Mouse (Mus musculus): ENCODE data around the gene C1ql3. TPM values are rescaled to one million over a fixed set of nuclear protein-coding genes. Genes with fewer than 3 reads are reported as not detected.

C1ql3 gene
- not detected in 2 replicates for total RNA-seq (2021)
- long read RNA-seq, result 0 reads

DNA sequence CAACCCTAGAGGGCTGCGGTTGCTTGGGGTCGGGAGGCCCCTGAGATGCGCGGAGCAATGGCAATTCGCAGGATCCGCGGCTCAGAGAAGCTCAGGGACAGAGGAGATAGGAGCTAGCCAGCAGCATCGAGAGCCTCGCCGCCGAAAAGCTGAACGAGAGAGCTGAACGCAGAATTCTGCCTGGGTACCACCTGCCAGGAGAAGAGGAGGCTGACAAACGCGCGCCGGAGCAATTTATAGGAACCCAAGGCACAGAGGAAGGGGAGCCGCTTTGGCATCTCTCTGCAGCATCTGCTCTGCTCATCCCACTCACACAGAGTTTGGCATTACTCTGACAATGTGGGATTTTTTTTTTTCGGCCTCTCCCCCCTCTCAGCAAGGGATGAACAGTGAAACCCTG lies at the start of gene C1ql3:
TSS of gene C1ql3 (minus strand) at position 335 of the 400 bp plus-strand sequence.
- peak; percentile 15 for DNase-seq

DNA sequence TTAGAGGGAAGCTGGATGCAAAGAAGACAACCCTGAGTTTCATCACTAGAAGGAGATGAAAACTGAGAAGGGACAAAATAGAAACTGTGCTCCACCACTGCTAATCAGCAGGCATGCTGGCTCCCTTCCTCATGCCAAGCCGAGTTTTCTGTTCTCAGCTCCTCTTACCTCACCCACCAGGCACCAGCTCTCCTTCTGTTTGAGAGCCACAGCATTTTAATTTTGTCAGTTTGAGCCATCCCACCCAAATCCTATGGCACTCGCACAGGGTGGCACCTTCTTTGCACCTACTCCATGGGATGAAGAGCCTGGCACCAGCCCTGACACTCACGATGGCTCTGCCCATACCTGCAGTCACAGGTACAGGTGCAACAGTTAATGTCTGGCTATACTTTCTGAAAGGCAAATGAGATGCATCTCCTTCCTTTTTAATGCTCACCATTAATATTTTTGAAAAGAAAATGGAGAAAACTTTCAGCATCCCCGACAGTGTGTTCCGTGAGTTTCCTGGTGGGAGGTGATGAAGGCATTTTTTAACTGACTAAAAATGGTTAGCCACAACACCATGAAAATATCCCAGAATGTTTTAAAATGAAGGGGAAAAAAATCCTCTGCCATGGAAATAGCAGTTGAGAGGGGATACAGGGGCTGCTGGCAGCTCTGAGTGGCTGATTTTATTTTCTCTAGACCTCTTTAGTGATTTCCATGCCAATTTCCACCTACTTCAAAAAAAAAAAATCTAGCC lies 49.0 kb upstream of the C1ql3 start:
- DNase-seq, result no peak

DNA sequence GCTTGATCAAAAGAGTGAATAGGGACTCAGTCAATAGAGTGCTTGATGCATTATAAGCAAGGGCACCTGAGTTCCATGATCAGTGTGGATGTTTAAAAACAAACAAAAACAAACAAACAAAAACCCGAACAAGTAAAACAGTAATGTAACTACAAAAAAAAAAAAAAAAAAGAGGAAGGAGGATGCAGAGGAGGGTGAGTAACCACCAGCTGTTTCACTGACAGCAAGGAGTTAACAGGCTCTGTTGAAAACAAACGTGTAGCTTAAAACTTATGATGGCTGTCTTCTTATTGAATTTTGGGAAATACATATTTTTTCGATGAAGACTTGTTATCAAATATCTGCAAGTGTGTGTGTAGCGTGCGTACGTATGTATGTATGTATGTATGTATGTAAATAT lies 37.0 kb upstream of the C1ql3 start:
- DNase-seq, result no peak

DNA sequence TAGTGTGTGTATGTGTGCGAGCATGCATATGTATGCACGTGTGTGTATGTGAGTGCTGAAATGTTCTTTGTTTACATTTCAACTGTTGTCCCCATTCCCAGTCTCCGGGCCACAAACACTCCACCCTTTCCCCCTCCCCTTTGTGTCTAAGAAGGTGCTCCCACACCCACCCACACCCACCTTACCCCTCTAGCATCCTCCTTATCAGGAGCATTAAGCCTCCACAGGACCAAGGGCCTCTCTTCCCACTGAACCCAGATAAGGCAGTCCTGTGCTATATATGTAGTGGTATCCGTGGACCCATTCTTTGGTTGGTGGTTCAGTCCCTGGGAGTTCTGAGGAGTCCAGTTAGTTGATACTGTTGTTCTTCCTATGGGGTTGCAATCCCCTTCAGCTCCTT lies 32.9 kb upstream of the C1ql3 start:
- no peak for DNase-seq

DNA sequence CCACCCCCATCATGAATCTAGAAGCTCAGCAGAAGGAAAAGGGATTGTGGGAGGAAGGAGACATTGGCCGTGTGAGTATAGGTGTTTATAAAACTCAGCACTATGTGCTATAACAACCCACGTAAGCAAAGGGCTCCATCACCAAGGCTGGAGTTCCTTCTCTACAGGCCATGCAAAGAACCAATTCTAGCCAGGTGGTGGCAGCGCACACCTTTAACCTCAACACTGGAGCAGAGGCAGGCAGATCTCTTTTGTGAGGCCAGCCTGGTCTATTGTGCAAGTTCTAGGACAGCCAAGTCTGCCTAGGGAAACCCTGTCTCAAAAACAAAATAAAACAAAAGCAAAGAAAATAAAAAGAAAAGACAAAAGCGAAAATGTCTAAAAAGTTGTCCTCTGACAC lies 28.2 kb upstream of the C1ql3 start:
- no peak for DNase-seq

DNA sequence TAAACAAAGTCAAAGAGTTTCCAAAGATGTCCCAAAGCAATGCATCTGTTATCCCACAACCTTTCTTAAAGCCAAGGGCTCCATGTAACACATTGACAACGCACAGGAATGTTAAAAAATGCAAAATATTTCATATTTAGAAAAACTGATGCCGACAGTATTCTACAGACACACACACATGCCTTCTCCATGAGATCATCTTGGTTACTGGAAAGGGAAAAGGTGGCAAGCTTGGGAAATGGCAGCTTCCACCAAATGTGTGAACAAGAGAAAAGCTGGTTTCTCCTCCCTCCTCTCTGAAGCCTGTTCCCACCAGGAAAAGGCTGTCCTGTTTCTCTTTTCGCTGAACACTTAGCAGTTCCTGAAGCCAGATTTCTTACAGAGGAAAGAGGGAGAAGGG lies 27.2 kb upstream of the C1ql3 start:
- no peak for DNase-seq

DNA sequence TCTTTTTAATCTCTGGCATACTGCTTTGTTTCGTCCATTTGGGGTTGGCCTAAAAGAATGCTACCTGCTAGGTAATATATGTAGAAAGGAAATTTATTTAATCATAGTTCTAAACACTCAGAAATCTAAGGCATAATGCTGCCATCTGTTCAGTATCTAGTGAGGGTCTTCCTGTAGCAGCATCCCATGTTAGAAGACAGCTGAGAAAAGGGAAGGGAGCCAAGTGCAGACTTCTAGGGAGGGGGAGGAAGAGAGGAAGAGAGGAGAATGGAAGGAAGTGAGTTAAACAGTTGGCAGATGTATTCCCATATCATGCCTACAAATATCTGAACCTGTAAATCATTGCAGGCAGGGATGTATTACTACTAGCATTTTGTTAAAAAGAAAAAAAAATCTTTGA lies 7.3 kb upstream of the C1ql3 start:
- no peak for DNase-seq

DNA sequence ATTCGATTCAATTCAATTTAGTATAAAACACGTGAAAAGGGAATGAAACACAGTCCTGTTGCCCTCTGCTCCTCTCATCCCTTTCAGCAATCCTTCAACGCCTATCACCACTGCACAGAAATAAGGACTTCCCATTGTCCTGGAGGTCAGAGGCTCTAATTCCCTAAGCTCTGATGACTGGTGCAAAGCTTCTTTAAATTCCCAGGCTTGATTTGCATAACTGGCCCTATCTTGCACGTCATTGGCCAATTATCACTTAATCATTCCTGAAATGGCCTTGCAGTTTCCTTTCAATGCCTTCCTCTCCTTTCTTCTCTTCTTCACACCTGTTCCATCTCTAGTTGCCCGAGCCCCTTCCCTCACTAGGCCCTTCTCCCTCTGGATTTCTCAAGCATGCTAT lies 6.8 kb upstream of the C1ql3 start:
- DNase-seq, result no peak

DNA sequence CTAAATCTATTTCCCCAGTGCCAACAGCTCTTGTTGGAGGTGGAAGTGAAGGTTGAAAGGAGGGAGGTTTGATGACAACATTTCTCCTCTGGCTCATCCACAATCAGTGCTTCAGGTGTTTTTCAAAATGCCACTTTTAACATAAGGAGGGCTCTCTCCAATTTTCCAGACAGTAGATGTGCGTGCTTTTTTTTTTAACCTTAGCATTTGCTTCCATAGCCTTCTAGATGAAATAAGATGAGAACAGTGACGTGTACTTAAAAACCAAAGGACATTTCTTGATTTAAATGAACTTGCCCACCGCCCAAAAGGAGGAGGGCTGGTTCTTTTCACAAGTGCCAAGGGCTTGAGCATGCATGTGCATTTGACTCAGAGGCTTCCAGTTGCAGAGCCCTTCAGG lies 367 bp upstream of the C1ql3 start:
- DNase-seq, result no peak

DNA sequence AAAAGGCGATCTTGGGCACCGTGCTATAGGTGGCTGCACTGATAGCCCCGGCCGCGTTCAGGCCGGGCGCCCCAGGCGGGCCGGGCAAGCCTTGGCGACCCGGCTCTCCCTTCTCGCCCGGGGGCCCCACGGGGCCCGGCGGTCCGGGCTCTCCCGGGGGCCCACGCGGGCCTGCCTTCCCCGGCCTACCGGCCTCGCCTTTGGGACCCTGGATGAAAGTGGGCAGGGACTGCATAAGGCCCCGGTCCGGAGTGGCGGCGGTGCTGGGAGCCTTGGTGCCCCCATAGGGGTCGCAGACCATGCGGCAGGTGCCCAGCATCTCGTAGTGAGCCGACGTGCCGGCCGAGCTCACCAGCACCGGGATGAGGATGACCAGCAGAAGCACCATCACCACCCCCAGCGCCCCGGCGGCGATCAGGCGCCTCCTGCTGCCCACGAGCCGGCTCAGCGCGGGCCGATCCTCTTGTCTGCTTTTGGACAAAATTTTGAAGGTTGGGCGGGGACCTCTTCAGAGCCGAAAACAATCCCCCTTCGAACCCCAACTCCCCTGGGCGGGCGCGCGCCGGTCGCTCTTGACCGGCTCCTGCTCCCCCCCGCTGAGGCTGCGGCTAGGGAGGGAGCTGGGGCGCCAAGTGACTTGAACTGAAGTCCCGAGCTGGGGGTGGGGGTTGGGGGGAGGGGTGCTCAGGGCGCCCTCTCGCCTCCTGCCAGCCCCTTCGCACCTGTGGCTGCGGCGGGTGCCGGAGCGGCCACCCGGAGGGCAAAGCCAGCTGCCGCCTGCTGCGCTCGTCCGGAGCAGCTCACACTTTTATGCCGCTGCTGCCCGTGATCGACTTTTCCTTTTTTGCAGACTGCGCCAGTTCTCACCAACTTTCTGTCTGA lies 905 bp downstream of the C1ql3 start:
- peak; percentile 48 for DNase-seq

DNA sequence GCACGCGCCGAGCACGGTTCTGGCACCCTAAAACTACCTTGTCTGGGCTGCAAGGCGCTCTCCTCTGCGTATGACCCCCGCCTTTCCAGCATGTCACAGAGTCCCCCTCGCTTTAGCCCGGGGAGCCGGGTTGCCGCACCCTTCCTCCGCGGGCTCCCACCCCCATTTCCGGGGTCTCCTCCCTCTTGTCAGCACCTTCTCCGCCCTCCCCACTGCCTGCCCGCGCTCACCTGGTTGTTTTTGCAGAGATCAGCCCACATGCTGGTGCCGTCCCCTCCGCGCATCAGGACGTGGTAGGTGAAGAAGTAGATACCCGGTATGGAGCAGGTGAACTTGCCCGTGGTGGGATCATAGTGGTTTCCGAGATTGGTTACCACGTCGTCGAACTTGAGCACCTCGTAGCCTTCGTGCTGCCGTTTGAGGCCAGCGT lies 1.6 kb downstream of the C1ql3 start:
- peak; percentile 3 for DNase-seq

DNA sequence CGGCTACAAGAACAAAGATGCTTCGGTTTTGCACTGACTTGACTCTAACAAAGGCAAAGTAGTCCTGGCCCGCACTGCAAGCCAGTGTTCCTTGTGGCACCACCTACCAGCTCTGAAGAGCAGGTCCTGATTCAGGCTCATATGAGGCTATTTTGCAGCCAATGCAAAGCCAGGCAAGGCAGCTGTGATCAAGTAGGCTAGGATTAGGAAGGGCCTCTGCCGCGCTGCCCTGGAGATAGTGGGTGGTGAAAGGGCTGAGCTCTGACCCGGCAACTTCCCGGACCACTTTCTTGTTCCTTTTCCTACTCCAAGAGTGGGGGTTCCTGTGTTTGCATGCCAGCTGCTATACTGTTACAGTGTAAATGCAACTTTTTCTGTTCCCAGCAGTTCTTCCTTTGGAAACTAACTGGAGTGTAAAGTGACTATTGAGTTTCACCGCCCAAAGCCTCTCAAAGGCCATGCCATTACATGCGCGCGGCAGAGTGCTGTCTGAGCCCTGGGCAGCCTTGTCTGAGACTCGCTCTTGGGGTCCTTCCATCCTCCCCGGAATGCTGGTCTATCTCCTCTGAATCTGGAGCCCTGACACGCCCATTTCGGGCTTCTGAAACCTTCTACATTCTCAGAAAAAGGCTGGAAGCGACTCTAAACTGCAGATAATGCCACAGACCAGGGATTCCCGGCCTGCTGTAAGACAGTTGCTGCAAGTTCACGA lies 2.2 kb downstream of the C1ql3 start:
- DNase-seq, result no peak

DNA sequence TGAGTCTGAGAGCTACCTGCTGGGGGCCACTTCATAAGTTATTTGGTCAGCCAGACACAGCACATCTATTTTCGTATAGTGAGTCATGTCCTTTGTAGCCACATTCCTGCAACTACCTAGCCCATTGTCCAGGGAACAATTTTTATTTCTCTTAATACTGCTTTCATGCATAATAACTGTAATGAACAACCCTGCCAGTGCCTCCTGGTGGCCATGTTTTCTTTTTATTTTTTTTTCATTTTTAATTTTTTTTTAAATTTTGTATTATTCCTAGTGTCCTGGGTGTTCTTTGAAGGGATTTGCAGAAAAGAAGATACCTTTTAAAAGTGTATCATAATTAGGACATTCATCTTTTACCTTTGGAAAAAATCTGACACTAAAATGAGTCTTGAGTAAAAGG lies 3.2 kb downstream of the C1ql3 start:
- DNase-seq, result no peak

DNA sequence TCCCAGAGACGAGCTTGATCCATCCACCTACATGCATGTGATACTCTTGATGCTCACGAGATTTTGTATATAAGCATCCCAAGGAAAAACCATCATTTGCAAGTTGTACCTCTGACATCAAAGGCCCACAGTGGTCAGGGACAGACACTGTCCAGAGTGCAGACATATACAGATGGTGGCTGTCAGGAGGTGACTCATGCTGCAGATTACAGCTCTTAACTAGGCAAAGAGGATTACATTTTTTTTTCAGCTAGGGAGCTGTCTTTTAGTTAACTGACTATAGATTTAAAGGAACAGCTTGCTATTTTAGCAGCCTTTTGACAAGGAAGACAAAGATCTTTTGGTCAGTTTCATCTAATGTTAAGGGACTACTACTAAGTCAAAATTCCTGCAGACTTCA lies 11.6 kb downstream of the C1ql3 start:
- DNase-seq, result no peak

DNA sequence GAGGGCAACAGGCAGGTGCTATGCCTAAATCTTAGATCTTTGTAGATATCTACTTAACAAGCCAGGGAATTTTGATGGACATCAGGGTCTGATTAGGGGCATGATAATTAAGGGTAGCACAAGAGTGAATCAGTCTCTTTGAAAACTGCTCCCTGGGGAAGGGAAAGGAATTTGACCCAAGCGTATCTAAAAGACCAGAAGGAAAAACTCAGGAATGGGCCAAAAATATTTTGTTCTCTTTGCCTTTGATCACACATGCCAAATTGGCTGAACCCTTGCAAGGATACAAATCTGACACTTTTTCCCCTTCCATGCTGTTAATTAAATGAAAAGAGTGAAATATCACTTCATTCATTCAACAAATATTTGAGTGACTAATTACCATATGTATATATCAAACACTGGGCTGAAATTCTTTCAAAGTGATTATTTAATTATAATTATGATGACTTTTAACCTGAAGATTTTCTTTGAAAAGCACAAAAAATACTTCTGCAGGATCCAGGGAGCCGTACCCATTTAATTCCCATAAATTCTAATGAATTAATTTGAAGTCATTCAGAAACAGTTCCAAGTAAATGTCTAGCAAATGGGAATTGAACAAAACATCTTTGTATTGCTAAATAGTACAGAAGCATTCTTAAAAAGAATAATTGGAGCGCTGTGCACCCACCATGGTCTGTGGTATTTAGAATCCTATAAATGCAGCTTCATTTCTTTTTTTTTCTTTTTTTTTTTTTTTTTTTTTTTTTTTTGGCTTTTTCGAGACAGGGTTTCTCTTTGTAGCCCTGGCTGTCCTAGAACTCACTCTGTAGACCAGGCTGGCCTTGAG lies 26.5 kb downstream of the C1ql3 start:
- no peak for DNase-seq

DNA sequence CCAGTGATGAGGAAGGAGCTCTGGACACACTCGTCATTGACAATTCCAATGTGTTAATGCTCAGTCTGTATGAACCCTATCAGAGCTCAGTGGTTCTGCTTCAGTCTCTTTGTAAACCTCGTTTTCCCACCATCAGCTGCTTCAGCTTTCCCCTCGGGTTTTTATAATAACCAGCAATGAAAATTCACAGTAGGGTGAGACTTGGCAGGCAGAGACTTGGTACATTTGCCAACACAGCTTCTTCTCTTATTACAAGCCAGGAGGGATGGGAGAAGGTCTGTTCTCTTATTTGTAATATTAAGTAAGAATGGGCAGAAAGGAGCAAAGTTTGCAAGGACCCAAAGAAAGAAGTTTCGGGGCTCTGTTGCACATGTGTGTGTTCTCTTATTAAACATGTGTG lies 32.8 kb downstream of the C1ql3 start:
- no peak for DNase-seq

DNA sequence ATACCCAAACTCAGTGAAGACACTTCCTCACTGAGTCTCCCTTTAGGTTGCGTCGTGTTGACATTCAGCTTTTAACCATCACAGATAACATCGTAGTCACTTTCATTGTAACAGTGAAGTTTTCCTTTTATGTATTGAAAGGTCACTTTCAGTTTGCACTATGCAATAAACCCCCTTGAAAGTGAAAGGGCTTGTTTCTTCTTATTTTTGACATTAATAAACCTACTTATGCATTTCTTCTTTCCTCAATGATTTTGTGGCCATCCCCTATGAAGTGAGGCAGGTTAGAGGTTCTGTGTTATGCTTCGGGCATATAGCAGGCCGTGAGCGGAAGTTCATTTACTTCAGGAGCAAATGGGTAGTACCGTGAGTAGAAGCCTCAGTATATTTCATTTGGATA lies 34.2 kb downstream of the C1ql3 start:
- no peak for DNase-seq

DNA sequence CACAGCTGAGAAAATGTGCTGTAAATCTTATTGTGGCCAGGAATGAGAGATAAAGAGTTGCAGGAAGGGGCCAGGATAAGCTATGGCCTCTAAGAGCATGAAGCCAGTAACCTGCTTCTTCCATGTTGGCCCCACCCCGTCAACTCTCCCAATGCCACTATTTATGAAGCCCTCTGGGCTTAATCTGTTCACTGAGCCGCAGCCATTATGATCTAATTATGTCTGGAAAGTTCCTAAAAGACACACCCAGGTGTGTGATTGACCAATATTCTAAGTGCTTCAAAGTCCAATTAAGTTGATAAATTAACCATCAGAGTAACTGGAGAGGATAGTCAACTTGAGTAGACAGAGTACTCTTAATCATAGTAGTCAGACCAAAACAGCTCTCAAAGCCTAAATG lies 37.9 kb downstream of the C1ql3 start:
- DNase-seq, result no peak

DNA sequence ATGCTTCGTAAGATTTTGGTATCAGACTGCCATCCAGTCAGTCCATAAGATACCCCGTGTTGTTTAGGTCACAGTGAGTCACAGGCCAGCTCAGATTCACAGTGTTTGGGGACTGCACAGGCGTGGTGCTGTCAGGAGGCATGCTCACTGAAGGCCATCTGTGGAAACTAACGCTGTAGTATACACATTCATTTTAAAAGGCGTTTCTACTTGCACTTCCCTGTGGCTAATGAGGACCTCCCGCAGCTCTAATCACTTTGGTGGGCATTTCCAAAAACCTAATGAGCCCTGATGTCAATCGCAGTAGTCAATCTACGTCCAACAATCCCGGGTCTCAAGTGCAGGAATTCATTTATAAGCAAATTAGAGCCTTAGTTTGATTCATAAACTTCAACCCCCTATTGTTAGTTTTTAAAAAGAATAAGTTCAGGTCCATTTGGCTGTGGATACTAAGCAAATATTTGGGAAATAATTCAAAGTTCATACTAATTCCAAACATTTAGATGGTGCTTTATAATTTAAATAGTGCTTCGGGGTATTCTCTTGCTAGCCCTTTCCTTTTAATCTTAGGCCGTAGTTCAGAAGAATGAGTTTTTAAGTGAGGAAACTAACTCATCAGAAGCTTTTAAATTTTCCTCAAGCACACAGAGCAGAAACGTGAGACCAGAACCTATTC lies 41.4 kb downstream of the C1ql3 start:
- no peak for DNase-seq

DNA sequence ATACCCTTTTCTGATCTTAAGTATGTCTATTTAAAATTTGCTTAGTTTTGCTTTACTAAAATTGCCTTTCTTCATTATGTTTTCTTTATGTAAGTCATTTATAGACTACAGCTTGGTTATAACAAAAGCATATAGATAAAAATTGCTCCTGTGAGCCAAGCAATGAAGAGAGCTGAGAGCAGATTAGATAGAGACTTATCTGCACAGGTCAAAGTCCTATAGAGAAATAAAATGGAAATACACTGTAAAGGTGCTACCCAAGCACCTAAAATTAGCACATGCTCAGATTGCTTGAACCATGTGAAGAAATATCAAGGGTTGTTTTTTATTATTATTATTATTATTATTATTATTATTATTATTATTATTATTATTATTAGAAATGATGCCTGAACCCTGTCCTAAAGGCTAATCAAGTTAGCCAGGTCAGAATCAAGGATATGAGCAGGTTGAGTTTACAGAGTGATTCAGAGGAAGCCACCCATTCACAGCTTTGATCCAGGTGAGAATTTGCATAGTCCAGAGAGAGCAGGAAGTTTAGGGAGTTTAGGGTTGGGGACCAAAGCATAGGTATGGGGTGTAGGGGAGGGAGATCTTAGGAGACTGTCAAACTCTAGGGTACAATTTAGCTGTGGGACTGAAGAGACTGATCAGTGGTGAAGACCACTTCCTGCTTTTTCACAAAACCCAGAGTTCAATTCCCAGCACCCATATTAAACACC lies 54.7 kb downstream of the C1ql3 start:
- DNase-seq, result no peak
